Mouse (Mus musculus) brain, adult 2 months (tissue): Measurements from ENCODE around the gene Map3k7cl.

Source experiments
- DNase-seq: peaks from one replicate; pipeline ENCODE4 v3.0.0; 2011; ENCODE audit warnings: low read depth, low spot score

The Map3k7cl gene

GRCm38 (mm10) chr16:87585548-87586262 lies 32.6 kb downstream of the Map3k7cl start:
- no peak for DNase-seq

GRCm38 (mm10) chr16:87587843-87588242 lies 34.7 kb downstream of the Map3k7cl start:
- DNase-seq = no peak

DNA sequence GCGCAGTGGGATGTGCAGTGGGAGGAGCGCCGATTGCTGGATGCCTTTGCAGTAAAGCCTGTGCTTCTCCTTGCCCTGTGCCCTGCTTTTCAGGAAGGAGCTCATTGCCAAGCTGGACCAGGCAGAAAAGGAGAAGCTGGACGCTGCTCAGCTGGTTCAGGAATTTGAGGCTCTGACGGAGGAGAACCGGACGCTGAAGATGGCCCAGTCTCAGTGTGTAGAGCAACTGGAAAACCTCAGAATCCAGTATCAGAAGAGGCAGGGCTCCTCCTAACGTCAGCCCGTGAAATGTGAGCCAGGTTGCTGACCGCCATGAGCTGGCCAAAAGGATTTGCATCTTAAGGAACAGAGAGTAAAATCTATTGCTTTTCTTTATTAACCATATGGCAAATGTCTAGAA lies 41.0 kb downstream of the Map3k7cl start:
- DNase-seq = no peak

DNA sequence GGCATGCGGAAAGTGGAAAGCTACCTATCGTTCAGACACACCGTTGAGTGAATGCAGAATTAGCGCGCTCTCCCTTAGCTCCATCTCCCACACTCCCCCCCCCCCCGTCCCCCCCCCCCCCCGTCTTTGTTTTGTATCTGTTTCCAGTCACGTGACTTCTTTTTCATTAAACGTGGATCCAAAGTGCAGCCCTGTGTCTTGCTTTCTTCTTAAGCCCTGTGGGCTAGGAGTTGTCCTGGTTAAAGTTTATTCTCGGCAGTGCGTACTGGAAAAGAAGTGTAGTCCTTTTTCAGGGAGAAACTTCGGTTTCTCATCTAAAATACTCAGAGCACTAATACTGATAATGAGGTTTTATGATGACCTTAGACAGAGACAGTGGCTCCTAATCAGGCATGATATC lies 42.0 kb downstream of the Map3k7cl start:
- no peak for DNase-seq

DNA sequence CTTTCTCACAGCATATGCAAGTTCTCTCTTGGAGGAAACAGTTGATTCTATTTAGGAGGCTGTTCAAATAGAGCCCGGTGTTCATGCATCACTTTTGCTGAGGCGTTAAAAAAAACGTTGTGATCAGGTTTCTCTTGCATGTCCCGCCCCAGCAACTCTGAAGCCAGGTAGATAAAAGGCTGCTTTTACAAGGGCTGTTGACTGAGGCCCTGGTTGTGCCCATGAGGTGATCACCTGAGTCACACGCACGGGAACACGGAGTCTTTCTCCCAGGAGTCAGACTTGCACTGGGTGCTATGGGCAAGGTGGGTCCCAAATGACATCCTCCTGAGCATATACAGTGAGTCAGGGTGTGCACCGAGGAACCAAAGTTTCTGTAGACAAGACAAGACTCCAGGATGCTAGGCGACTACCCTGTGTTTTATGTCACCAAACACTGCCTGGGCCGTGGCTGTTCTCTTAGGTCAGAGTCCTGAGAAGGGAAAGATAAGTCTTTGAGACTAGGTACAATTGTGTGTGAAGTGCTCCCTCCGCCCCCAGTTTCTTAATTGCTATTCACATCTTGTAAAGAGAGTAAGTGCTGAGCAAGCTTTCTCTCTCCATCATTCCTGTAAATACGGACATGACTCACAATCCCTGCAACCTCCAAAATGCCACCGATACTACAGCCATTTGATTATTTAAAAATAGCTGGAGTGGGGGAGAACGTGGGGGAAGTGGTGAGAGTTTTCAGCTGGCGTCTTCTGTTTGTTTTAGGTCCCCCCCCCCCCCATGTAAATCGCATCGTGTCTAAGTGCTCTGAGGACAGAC lies 49.8 kb downstream of the Map3k7cl start:
- DNase-seq = peak; percentile 64

- DNase-seq = no peak
These were observed 50.9 kb downstream of the Map3k7cl start for GRCm38 (mm10) chr16:87604002-87604401.

DNA sequence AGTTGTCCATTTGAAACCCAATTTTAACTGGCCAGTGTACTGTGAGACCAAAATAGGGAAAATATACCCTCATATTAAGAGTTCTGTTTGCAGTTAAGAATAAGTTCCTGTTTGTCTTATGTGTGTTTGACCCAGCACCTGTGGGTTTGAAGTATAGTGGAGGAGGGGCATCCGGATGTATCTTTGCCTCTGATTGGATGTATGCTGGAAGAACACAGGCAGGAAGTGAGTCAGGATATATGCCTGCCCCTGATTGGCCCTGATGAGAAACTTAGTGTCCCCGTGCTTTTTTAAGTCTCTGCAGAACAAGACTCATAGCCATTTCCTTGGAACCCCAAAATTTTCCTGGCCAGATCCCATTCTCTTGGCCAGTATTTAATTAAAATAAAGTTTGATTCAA lies 51.8 kb downstream of the Map3k7cl start:
- DNase-seq = no peak

DNA sequence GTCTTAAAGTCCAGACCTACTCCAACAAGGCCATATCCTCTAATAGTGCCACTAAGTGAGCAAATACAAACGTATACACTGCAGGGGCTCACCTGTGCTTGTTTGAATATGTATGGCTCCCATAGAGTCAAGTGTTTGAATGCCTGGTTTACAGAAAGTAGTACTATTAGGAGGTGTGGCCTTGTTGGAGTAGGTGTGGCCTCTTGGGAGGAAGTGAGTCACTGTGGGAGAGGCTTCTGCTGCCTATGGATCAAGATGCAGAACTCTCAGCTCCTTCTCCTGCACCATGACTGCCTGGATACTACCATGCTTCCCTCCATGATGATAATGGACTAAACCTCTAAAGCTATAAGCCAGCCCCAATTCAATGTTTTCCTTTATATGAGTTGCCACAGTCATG lies 54.3 kb downstream of the Map3k7cl start:
- no peak for DNase-seq

DNA sequence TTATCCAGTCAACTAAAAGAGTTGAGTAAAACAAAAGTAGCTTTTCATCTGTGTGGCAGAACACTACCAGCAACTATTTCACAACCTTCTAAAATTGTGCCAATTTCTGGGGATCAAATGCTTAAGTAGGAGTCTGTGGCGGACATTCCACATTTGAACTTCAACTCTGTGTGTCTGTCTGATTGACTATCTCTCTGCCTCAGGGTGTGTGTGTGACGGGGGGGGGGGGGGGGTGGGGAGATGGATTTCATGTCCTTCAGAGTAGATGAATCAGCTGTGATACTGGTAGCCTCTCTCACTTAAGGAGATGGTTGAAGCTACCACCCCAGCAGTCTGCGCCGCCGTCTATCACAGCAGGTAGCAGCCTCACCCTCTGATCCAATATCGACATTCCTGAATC lies 54.8 kb downstream of the Map3k7cl start:
- no peak for DNase-seq

DNA sequence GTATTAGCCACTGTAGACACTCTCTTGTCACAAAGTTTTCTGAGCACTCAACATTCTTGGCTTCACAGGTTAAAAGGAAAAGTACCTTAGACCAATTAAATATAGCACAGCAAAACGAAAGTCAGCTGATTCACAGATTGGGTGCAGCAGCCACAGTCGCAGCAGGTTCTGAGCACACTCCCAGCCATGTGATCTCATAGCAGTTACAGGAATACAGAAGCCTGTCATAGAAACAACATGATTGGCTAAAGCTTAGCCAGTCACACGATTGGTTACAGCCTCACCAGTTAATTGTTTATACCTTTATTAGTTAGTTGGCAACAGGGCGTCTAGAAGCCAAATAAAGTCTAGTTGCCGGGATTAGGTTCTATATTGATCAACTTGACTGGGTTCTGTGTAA lies 57.0 kb downstream of the Map3k7cl start:
- no peak for DNase-seq

DNA sequence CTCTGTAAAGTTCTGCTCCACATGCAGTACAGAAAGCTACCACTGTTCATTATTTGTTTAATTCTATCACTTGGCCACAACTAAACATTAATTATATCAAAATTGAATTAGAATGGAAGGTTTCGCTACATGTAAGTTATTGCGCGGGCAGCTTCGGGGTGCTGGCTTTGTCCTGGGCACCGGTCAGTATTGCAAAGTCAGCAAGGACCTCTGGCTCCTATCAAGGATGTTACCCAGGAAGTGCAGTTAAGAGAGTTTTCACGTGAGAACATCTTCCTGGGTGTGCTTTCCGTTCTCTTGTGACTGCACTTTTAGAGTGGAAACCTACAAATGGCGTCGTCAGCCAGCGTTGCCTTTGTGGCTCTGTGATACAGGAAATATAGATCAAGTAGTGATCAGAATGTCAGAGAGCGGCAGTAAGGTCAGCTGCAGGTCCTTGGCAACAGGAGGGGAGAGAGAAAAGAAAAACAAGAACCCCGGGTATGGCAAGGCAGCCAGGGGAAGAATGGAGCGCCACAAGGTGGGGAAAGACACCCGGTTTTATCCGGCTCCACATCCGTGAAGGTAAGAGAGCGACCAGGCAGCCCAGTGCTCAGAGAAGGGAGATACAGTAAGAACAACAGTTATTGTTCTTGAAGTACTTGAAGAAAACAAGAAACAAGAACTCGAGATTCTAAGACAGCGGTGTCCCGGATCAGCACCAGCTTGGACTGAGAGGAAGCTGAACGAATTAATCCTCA lies 57.6 kb downstream of the Map3k7cl start:
- no peak for DNase-seq

DNA sequence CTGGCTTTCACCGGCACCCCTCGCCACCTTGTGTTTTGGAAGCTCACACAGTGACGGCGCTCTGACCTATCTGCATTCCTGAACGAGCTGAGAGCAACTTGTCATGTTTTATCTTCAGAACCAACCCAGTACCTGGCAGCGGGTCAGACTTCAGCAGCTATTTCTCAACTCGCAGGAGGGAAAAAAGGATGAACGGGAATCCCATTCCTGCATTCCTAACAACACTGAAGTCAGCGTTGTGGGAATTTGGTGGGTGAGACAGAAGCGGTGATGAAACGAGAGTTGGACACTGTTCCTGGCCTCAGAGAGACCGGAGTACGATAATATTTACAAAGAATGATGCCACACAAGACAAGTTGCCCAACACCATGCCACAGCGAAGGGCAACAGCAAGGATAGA lies 58.3 kb downstream of the Map3k7cl start:
- DNase-seq = no peak

DNA sequence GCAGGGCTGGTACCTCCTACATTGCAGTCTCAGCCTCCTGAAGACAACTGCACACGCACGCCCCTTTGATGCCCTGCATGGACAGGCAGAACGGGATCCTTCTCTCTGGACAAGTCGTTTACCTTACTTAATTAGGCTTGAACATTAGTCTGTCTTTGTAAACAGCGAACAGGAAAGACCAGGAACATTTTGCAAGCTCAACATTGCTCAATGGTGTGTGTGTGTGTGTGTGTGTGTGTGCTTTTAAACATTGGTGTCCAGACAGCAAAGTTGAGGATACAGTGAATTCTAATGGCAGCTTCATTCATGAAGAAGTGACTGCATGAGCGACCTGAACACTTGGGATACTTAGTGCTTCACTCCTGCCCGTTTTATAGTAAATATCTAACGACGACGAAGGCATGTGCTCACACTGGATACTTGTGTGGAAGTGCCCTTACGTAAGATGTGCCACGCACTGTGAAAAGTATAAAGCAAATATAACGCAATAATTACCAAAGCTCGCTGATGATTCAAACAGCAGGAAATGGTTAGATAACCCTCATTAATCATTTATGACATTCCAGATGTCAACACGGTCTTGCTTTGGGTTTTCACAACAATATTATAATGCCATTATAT lies 59.2 kb downstream of the Map3k7cl start:
- no peak for DNase-seq

DNA sequence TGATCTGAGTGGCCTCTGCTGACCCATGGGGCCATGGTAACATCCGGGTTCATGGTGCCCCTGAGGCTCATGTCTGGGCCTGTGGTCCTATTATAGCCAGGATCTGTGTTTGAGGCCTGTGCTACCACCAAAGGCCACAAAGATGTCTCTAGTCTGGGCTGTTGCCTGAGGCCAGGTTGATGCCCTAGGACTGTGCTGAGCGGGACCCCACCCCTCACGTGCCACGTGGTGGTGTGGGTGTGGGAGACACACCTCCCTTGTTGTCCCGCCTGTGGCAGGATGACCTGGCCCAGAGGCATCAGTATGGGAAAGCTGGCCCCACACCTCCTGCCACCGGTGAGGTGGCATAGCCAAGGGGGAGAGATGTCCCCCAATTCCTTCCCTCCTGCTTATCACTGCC lies 64.2 kb downstream of the Map3k7cl start:
- no peak for DNase-seq

- no peak for DNase-seq
These were observed 68.1 kb downstream of the Map3k7cl start for GRCm38 (mm10) chr16:87621246-87621645.

DNA sequence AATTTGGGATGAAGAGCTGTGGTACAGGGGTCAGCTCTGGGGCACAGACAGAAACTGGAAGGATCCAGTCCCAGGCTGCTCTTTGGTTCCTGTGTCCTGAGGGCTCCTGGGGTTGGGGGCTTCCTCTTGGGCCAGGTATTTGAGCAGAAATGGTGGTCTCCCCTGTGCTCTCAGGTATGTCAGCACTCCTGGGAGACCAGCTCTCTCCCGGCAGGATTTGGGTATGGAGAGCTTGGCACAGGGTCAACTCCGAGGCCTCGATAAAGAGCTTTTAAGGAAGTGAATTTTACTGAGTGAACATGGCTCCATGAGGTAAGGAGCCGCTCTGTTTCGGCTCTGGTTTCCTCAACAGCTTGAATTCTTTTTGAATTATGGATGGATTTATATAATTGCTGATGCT lies 70.8 kb downstream of the Map3k7cl start:
- DNase-seq = no peak

DNA sequence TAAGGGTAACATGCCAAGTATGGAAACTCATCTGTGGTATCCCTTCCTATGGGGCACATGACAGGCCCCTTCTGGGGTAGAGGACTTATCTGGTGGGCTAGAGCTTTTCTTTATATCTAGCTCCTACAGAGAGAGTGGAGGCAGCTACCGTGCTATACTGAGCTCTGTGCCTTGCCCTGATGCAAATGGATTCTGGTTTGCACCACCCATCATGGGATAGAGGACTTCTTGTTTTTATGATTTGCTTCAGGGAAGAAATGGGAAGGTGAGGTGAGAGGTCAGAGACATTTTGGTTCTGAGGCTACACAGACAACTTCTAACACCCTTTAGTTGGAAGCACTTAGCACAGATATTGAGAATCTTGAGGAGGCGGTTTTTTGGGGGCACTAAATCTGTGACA lies 71.8 kb downstream of the Map3k7cl start:
- no peak for DNase-seq

DNA sequence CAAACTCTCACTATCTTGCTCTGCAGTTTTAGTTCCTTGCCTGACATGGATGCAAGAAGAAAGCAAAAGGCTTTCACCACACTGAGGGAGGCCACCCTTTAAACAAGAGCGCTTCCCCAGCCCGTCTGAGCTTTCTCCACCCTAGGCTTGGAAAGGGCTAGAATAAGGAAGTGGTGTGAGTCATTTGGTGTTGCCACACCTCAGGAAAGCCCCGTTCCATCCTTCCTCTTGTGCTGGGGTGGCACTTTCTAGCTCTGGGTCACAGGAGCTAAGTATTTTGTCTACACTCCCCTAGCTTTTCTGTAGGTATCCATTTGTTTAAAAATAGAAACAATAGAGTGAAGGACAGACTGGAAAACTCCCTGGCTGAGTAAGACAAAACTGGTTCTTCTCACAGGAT lies 72.2 kb downstream of the Map3k7cl start:
- DNase-seq = peak; percentile 49

DNA sequence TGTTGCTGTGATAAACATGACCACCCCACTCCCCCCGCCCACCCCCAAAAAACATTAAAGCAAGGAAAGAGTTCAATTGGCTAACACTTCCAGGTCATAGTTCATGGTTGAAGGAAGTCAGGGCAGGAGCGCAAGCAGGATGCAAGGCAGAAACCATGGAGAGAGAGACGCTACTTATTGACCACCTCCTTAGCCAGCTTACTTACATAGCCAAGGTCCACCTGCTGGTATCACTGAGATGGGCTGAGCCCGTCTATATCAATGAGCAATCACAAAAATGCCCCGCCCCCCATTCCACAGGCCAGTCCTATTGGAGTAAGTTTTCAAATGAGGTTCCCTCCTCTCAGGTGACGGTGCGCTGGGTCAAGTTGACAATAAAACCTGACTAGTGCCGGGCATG lies 72.7 kb downstream of the Map3k7cl start:
- DNase-seq = no peak

DNA sequence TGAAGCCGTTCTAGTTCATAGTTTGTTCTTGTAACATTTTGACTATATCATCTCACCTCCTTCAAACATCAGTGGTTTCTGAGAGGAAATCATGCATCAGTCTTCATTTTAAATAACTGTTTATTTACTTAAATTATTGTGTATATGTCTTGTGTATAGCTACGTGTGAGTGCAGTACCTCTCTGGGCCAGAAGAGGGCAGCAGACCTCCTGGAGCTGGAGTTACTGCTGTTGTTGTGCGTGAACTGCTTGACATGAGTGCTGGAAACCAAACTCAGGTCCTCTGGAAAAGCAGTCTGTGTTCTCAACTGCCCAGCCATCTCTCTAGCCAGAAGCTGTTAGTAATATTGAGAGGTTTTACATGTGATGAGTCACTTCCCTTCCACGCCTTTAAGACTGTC lies 73.6 kb downstream of the Map3k7cl start:
- DNase-seq = no peak

GRCm38 (mm10) chr16:87634709-87635108 lies 81.6 kb downstream of the Map3k7cl start:
- no peak for DNase-seq

GRCm38 (mm10) chr16:87635213-87635755 lies 82.2 kb downstream of the Map3k7cl start:
- DNase-seq = no peak
